ENCODE assay signal across 8 mouse cellular contexts in genomic region chr3:97933251-97933650, GRCm38 (mm10). TPM values are rescaled to one million over a fixed set of nuclear protein-coding genes. Genes with fewer than 3 reads are reported as not detected.
A peak's percentile ranks its signal among the peaks of the same experiment; 100 is the strongest.
DNase-seq lines count a peak whose midpoint lies in the region; ATAC-seq lines count a peak whose summit lies in the region.
"Had no signal": no experiment of that assay in that cellular context is flagged by ENCODE, and none has a peak within 500 bp of the region (broad histone marks: within the 10 kb centered on the region; RNA-seq: fewer than 3 reads in every experiment).

No protein-coding gene starts in this region.

- no peak for DNase-seq in embryonic facial prominence, embryonic 14.5 days (ENCODE audit: low spot score)
- peak; percentile 63 for DNase-seq in thymus, postnatal 4 days
- DNase-seq in left cerebral cortex, adult 9 months (ENCODE audit: low spot score in 2 of 2), result no peak
- no peak for DNase-seq in hindbrain, embryonic 14.5 days (ENCODE audit: low spot score)
- DNase-seq: gastrocnemius, postnatal 10 days had no signal

- H3K27me3 ChIP-seq in neural tube, embryonic 12.5 days (replicated peaks), result no peaks in the 10 kb centered on the region
- H3K27me3 ChIP-seq in neural tube, embryonic 15.5 days (replicated peaks), result no peaks in the 10 kb centered on the region
- no peaks in the 10 kb centered on the region for H3K27me3 ChIP-seq in embryonic facial prominence, embryonic 14.5 days (replicated peaks; ENCODE audit: control insufficient read depth, insufficient read depth, low read length)
- H3K27me3 ChIP-seq in hindbrain, embryonic 14.5 days (ENCODE audit: control insufficient read depth, insufficient read depth, low read length), result peaks cover 6% of the 10 kb centered on the region; the same call in 1 of the 2 replicates

- no peaks in the 10 kb centered on the region for H3K36me3 ChIP-seq in neural tube, embryonic 12.5 days
- H3K36me3 ChIP-seq in neural tube, embryonic 15.5 days, result no peaks in the 10 kb centered on the region
- no peaks in the 10 kb centered on the region for H3K36me3 ChIP-seq in embryonic facial prominence, embryonic 14.5 days (ENCODE audit: control insufficient read depth, insufficient read depth, low read length)
- no peaks in the 10 kb centered on the region for H3K36me3 ChIP-seq in hindbrain, embryonic 14.5 days (replicated peaks; ENCODE audit: control insufficient read depth, insufficient read depth)

- 0 out of 2 replicates have a peak overlapping the region, but pooled peaks have one; percentile 13 for H3K9ac ChIP-seq in neural tube, embryonic 12.5 days
- H3K9ac ChIP-seq in neural tube, embryonic 15.5 days (replicated peaks), result no peak overlapping the region
- H3K9ac ChIP-seq in embryonic facial prominence, embryonic 14.5 days (ENCODE audit: low read depth, low read length), result no peak overlapping the region
- no peak overlapping the region for H3K9ac ChIP-seq in hindbrain, embryonic 14.5 days

- no peak overlapping the region for H3K27ac ChIP-seq in neural tube, embryonic 12.5 days
- no peak overlapping the region for H3K27ac ChIP-seq in neural tube, embryonic 15.5 days (replicated peaks)
- H3K27ac ChIP-seq in embryonic facial prominence, embryonic 14.5 days (replicated peaks; ENCODE audit: low read depth, low read length), result no peak overlapping the region
- H3K27ac ChIP-seq in hindbrain, embryonic 14.5 days, result no peak overlapping the region

- H3K9me3 ChIP-seq in neural tube, embryonic 12.5 days, result no peaks in the 10 kb centered on the region
- no peaks in the 10 kb centered on the region for H3K9me3 ChIP-seq in neural tube, embryonic 15.5 days (replicated peaks)
- no peaks in the 10 kb centered on the region for H3K9me3 ChIP-seq in embryonic facial prominence, embryonic 14.5 days (ENCODE audit: control insufficient read depth, low read length)
- no peaks in the 10 kb centered on the region for H3K9me3 ChIP-seq in hindbrain, embryonic 14.5 days (ENCODE audit: control insufficient read depth, low read length)

- no peak for ATAC-seq in neural tube, embryonic 12.5 days (ENCODE audit: low FRiP score, low read depth)
- ATAC-seq in neural tube, embryonic 15.5 days (ENCODE audit: low FRiP score), result no peak
- ATAC-seq in embryonic facial prominence, embryonic 14.5 days (ENCODE audit: low read depth), result no peak
- ATAC-seq in megakaryocyte, adult 5-6 weeks (ENCODE audit: poor library complexity, severe bottlenecking), result peak; percentile 43
- no peak for ATAC-seq in hindbrain, embryonic 14.5 days (ENCODE audit: low FRiP score)

- WGBS in neural tube, embryonic 12.5 days, result 42% methylated on average over 6 of the region's 6 CpGs
- 44% methylated on average over 6 of the region's 6 CpGs for WGBS in neural tube, embryonic 15.5 days
- 38% methylated on average over 6 of the region's 6 CpGs for WGBS in embryonic facial prominence, embryonic 14.5 days
- 42% methylated on average over 6 of the region's 6 CpGs for WGBS in hindbrain, embryonic 14.5 days

- no peak overlapping the region for H3K4me2 ChIP-seq in neural tube, embryonic 12.5 days (replicated peaks)
- no peak overlapping the region for H3K4me2 ChIP-seq in neural tube, embryonic 15.5 days
- H3K4me2 ChIP-seq in embryonic facial prominence, embryonic 14.5 days (ENCODE audit: low read depth, low read length), result 0 out of 2 replicates have a peak overlapping the region, but pooled peaks have one; percentile 27
- no peak overlapping the region for H3K4me2 ChIP-seq in hindbrain, embryonic 14.5 days (replicated peaks)

- peaks cover 21% of the 10 kb centered on the region for H3K4me1 ChIP-seq in neural tube, embryonic 12.5 days
- H3K4me1 ChIP-seq in neural tube, embryonic 15.5 days, result peaks cover 42% of the 10 kb centered on the region
- peaks cover 41% of the 10 kb centered on the region for H3K4me1 ChIP-seq in embryonic facial prominence, embryonic 14.5 days (ENCODE audit: control insufficient read depth, insufficient read depth, low read length)
- peaks cover 30% of the 10 kb centered on the region for H3K4me1 ChIP-seq in hindbrain, embryonic 14.5 days (replicated peaks; ENCODE audit: control insufficient read depth, insufficient read depth, low read length)

- H3K4me3 ChIP-seq in neural tube, embryonic 12.5 days, result no peak overlapping the region
- H3K4me3 ChIP-seq in neural tube, embryonic 15.5 days (replicated peaks), result no peak overlapping the region
- no peak overlapping the region for H3K4me3 ChIP-seq in embryonic facial prominence, embryonic 14.5 days (ENCODE audit: low read depth, low read length)
- no peak overlapping the region for H3K4me3 ChIP-seq in hindbrain, embryonic 14.5 days (replicated peaks; ENCODE audit: low read length)

RNA-seq across cellular contexts. Expression of gene Sec22b, which starts 32.3 kb away (rescaled TPM):
- polyA plus RNA-seq in neural tube, embryonic 12.5 days (2016; fragmentation: Nextera tagmentation; extraction: Ambion mirVana), result 106 and 109 TPM in 2 replicates
- polyA plus RNA-seq in neural tube, embryonic 15.5 days (2015; fragmentation: Nextera tagmentation; extraction: Ambion mirVana), result 93.9 and 97.1 TPM in 2 replicates
- 187 and 194 TPM in 2 replicates for polyA plus RNA-seq in embryonic facial prominence, embryonic 14.5 days (2014; fragmentation: Nextera tagmentation; extraction: Ambion mirVana)
- 83.9 and 98.2 TPM in 2 replicates for total RNA-seq in megakaryocyte, adult 5-6 weeks (2015)
- total RNA-seq in megakaryocyte, adult 5-6 weeks (2017), result 51.7 and 69.2 TPM in 2 replicates
- 110 and 111 TPM in 2 replicates for polyA plus RNA-seq in hindbrain, embryonic 14.5 days (2014; fragmentation: Nextera tagmentation; extraction: Ambion mirVana)

RNA-seq across cellular contexts. Expression of gene Pde4dip, which starts 44.7 kb away (rescaled TPM):
- polyA plus RNA-seq in neural tube, embryonic 12.5 days (2016; fragmentation: Nextera tagmentation; extraction: Ambion mirVana), result 51.1 and 60.1 TPM in 2 replicates
- polyA plus RNA-seq in neural tube, embryonic 15.5 days (2015; fragmentation: Nextera tagmentation; extraction: Ambion mirVana), result 55.2 and 62.6 TPM in 2 replicates
- 48.5 and 64.6 TPM in 2 replicates for polyA plus RNA-seq in embryonic facial prominence, embryonic 14.5 days (2014; fragmentation: Nextera tagmentation; extraction: Ambion mirVana)
- 7.5 and 7.9 TPM in 2 replicates for total RNA-seq in megakaryocyte, adult 5-6 weeks (2015)
- total RNA-seq in megakaryocyte, adult 5-6 weeks (2017), result 10.9 and 14.4 TPM in 2 replicates
- 76.6 and 84.5 TPM in 2 replicates for polyA plus RNA-seq in hindbrain, embryonic 14.5 days (2014; fragmentation: Nextera tagmentation; extraction: Ambion mirVana)
